ENCODE assay signal across 17 mouse cellular contexts in genomic region chr6:134122945-134123344, GRCm38 (mm10).
"Had no signal": no experiment of that assay in that cellular context is flagged by ENCODE, and none has a peak within 500 bp of the region (broad histone marks: within the 10 kb centered on the region; RNA-seq: fewer than 3 reads in every experiment).

No protein-coding gene starts in this region.

- H3K9me3 ChIP-seq: liver, embryonic 13.5 days had no signal

- H3K4me3 ChIP-seq: layer of hippocampus, adult 2 months; liver, embryonic 13.5 days had no signal

- H3K36me3 ChIP-seq: liver, embryonic 13.5 days had no signal

- DNase-seq: kidney, adult 18-20 months; kidney, adult 9 months; kidney, postnatal 25 days; layer of hippocampus, adult 9-11 months; liver, embryonic 13.5 days; lung, adult 2 months; lung, postnatal 14 days; lung, postnatal 4 days; midbrain, embryonic 14.5 days; right cerebral cortex, adult 18-20 months; right cerebral cortex, postnatal 25 days; spleen, adult 18-20 months; thymus, adult 18-20 months; thymus, postnatal 25 days had no signal

- H3K27ac ChIP-seq: kidney, postnatal 0 days; layer of hippocampus, adult 2 months; liver, embryonic 13.5 days had no signal

- H3K9ac ChIP-seq: liver, embryonic 13.5 days had no signal

- H3K4me2 ChIP-seq: liver, embryonic 13.5 days; midbrain, embryonic 11.5 days had no signal

- H3K27me3 ChIP-seq: liver, embryonic 13.5 days had no signal
